Mouse (Mus musculus) ES-E14 (cell line): ENCODE results near the gene Hirip3.

Experiments used
- HCFC1 ChIP-seq: IDR thresholded peaks from 2 replicates; pipeline ENCODE4 v1.6.1; 2012; ENCODE audit warnings: low read length, inconsistent platforms, borderline replicate concordance; ENCODE audit not compliant: insufficient read depth
- MAFK ChIP-seq: IDR thresholded peaks from 2 replicates; pipeline ENCODE4 v1.6.1; 2014; ENCODE audit warnings: mild to moderate bottlenecking, low read depth, low read length, inconsistent platforms; ENCODE audit not compliant: insufficient read depth
- ZNF384 ChIP-seq: IDR thresholded peaks from 2 replicates; pipeline ENCODE4 v1.6.1; 2012; ENCODE audit warnings: low read depth, low read length, inconsistent platforms

DNA sequence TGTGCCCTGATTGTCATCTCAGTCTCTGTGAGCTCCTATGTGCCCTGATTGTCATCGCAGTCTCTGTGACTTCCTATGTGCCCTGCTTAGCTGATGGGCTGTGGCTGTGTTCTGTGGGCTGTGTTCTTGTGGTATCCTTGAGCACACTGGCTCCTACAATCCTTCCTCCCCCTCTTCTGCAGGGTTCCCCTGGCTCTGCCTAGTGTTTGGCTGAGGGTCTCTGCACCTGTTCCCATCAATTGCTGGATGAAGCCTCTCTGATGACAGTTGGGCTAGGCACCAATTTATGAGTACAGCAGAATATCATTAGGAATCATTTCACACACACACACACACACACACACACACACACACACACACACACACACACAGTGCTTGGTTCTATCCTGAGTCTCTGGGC lies 28.5 kb upstream of the Hirip3 start:
- TF ChIP-seq ZNF384 (no peak), MAFK (no peak), HCFC1 (no peak)
